Mouse (Mus musculus) forebrain, postnatal 0 days (tissue): ENCODE data around the gene Tmem14a. TPM values are rescaled to one million over a fixed set of nuclear protein-coding genes. Genes with fewer than 3 reads are reported as not detected.
"Not testable (repeated sequence)": the region's sequence is repeated elsewhere in the genome, so short reads cannot be mapped to it uniquely, and the experiment has no call there.

Experiments used
- ATAC-seq: fragments of 200-750 bp; cut with Nextera tagmentation; 2 replicates; pipeline ENCODE4 v1.8.0; 2017; ENCODE audit warnings: mild to moderate bottlenecking, moderate library complexity
- DNase-seq: peaks from one replicate; pipeline ENCODE4 v3.0.0-alpha.2; 2015
- H3K27ac ChIP-seq: fragments of 300-500 bp; sonication (generic); 2 replicates; pipeline ENCODE4 v1.5.1; 2014; ENCODE audit warnings: low read depth, mild to moderate bottlenecking, antibody characterized with exemption, low read length, moderate library complexity, mixed read lengths
- H3K27me3 ChIP-seq: fragments of 300-500 bp; sonication (generic); 2 replicates; pipeline ENCODE4 v1.6.1; 2014; ENCODE audit warnings: mild to moderate bottlenecking, low read length, mixed read lengths; ENCODE audit not compliant: insufficient read depth
- H3K36me3 ChIP-seq: fragments of 300-500 bp; sonication (generic); 2 replicates; pipeline ENCODE4 v1.6.1; 2014; ENCODE audit warnings: mild to moderate bottlenecking, moderate library complexity; ENCODE audit not compliant: insufficient read depth
- H3K4me1 ChIP-seq: fragments of 300-500 bp; sonication (generic); 2 replicates; pipeline ENCODE4 v1.6.1; 2014; ENCODE audit warnings: antibody characterized with exemption; ENCODE audit not compliant: insufficient read depth
- H3K4me2 ChIP-seq: fragments of 300-500 bp; sonication (generic); 2 replicates; pipeline ENCODE4 v1.6.1; 2014; ENCODE audit warnings: low read depth, mild to moderate bottlenecking, moderate library complexity
- H3K4me3 ChIP-seq: fragments of 300-500 bp; sonication (generic); 2 replicates; pipeline ENCODE4 v1.5.1; 2014; ENCODE audit warnings: low read depth, low read length, mixed read lengths
- H3K9ac ChIP-seq: fragments of 300-500 bp; sonication (generic); 2 replicates; pipeline ENCODE4 v1.6.1; 2014; ENCODE audit warnings: mild to moderate bottlenecking
- H3K9me3 ChIP-seq: fragments of 300-500 bp; sonication (generic); 2 replicates; pipeline ENCODE4 v1.6.1; 2016; ENCODE audit warnings: low read length
- CTCF ChIP-seq: sonication (generic); IDR thresholded peaks from 2 replicates; pipeline ENCODE4 v1.5.1; 2016; ENCODE audit warnings: antibody characterized with exemption, control low read depth, low read depth
- WGBS: fragments of 180-500 bp; shearing (Covaris S2); extraction: QIAGEN DNeasy Blood & Tissue Kit; methylation state at CpG from one replicate; pipeline ENCODE4 v1.1.7; 2014; 5-methylcytosine and 5-hydroxymethylcytosine counted together
- polyA plus RNA-seq: library from polyadenylated mRNA; unstranded; fragments of >200 nt; fragmentation: Nextera tagmentation; extraction: Ambion mirVana; gene quantifications from 2 replicates; pipeline ENCODE4 v1.2.1, GENCODE M21; 2015
- total RNA-seq: library from RNA; depleted of rRNA; stranded (reverse); fragments of >200 nt; gene quantifications from 2 replicates; pipeline ENCODE4 v1.2.3, GENCODE M21; 2014

The Tmem14a gene
- total and polyA plus RNA-seq, 2 experiments from 2014 or later, result 14.8 to 26.8 TPM

- H3K9ac ChIP-seq, result no peak overlapping the region
- H3K9me3 ChIP-seq, result no peaks in the 10 kb centered on the region
- no peak overlapping the region for H3K4me2 ChIP-seq
- ATAC-seq, result no peak
- no peaks in the 10 kb centered on the region for H3K36me3 ChIP-seq
- no peaks in the 10 kb centered on the region for H3K4me1 ChIP-seq
- H3K27ac ChIP-seq, result no peak overlapping the region
- H3K4me3 ChIP-seq, result no peak overlapping the region
- 81% methylated on average over 8 of the region's 8 CpGs for WGBS
- no peaks in the 10 kb centered on the region for H3K27me3 ChIP-seq
- no peak for TF ChIP-seq CTCF
- DNase-seq, result no peak
Measured at GRCm38 (mm10) chr1:21264747-21265146, 46.4 kb downstream of the Tmem14a start.

GRCm38 (mm10) chr1:21266766-21267165 lies 48.4 kb downstream of the Tmem14a start:
- Histone ChIP-seq H3K4me2 (no peak overlapping the region), H3K4me1 (no peaks in the 10 kb centered on the region), H3K27ac (no peak overlapping the region), H3K9me3 (no peaks in the 10 kb centered on the region), H3K36me3 (no peaks in the 10 kb centered on the region), H3K9ac (no peak overlapping the region), H3K4me3 (no peak overlapping the region), H3K27me3 (no peaks in the 10 kb centered on the region)
- no peak for TF ChIP-seq CTCF
- DNase-seq, result no peak
- 78% methylated on average over 1 of the region's 1 CpGs for WGBS
- ATAC-seq, result no peak

GRCm38 (mm10) chr1:21267466-21267865 lies 49.1 kb downstream of the Tmem14a start:
- ATAC-seq, H3K27ac ChIP-seq, DNase-seq, H3K4me1 ChIP-seq, H3K9ac ChIP-seq, H3K9me3 ChIP-seq, H3K4me2 ChIP-seq, H3K27me3 ChIP-seq, H3K4me3 ChIP-seq, H3K36me3 ChIP-seq: not testable (repeated sequence)
- 84% methylated on average over 6 of the region's 7 CpGs for WGBS

- WGBS, result 31% methylated on average over 18 of the region's 18 CpGs
- Histone ChIP-seq H3K9me3 (no peaks in the 10 kb centered on the region), H3K4me2 (peak overlapping the region; percentile 41), H3K4me1 (no peaks in the 10 kb centered on the region), H3K4me3 (peak overlapping the region; percentile 11; the same call in 1 of the 2 replicates), H3K27ac (no peak overlapping the region), H3K9ac (no peak overlapping the region), H3K27me3 (no peaks in the 10 kb centered on the region), H3K36me3 (no peaks in the 10 kb centered on the region)
- TF ChIP-seq CTCF, result peak; percentile 59
- peak; percentile 65 for ATAC-seq
- DNase-seq, result peak; percentile 55
Measured at GRCm38 (mm10) chr1:21271343-21272055, 53.1 kb downstream of the Tmem14a start.

- no peaks in the 10 kb centered on the region for H3K9me3 ChIP-seq
- WGBS, result 14% methylated on average over 14 of the region's 14 CpGs
- H3K4me1 ChIP-seq, result no peaks in the 10 kb centered on the region
- no peak overlapping the region for H3K9ac ChIP-seq
- ATAC-seq (0 out of 2 replicates have a peak, but pooled peaks have one; percentile 21), DNase-seq (peak; percentile 22)
- peak overlapping the region; percentile 41 for H3K4me2 ChIP-seq
- H3K27ac ChIP-seq, result no peak overlapping the region
- peak overlapping the region; percentile 11; the same call in 1 of the 2 replicates for H3K4me3 ChIP-seq
- no peaks in the 10 kb centered on the region for H3K36me3 ChIP-seq
- no peak for TF ChIP-seq CTCF
- H3K27me3 ChIP-seq, result no peaks in the 10 kb centered on the region
Measured at GRCm38 (mm10) chr1:21272056-21272431, 53.7 kb downstream of the Tmem14a start.

- Histone ChIP-seq H3K36me3 (no peaks in the 10 kb centered on the region), H3K4me1 (no peaks in the 10 kb centered on the region), H3K27me3 (no peaks in the 10 kb centered on the region), H3K4me3 (no peak overlapping the region), H3K27ac (no peak overlapping the region), H3K9me3 (no peaks in the 10 kb centered on the region), H3K4me2 (no peak overlapping the region), H3K9ac (no peak overlapping the region)
- ATAC-seq, result no peak
- WGBS, result 95% methylated on average over 6 of the region's 6 CpGs
- DNase-seq, result no peak
- TF ChIP-seq CTCF, result no peak
Measured at GRCm38 (mm10) chr1:21273091-21273490, 54.7 kb downstream of the Tmem14a start.

- H3K4me1 ChIP-seq, result no peaks in the 10 kb centered on the region
- H3K9ac ChIP-seq, result no peak overlapping the region
- H3K27me3 ChIP-seq, result no peaks in the 10 kb centered on the region
- H3K9me3 ChIP-seq, result no peaks in the 10 kb centered on the region
- no peak overlapping the region for H3K4me3 ChIP-seq
- TF ChIP-seq CTCF, result no peak
- no peaks in the 10 kb centered on the region for H3K36me3 ChIP-seq
- no peak overlapping the region for H3K4me2 ChIP-seq
- DNase-seq (no peak), ATAC-seq (no peak)
- WGBS, result 79% methylated on average over 2 of the region's 2 CpGs
- no peak overlapping the region for H3K27ac ChIP-seq
Measured at GRCm38 (mm10) chr1:21274437-21275040, 56.2 kb downstream of the Tmem14a start.

GRCm38 (mm10) chr1:21275366-21275765 lies 57.0 kb downstream of the Tmem14a start:
- not testable (repeated sequence) for H3K4me1 ChIP-seq, H3K9me3 ChIP-seq, H3K27ac ChIP-seq, H3K9ac ChIP-seq, H3K4me3 ChIP-seq, H3K4me2 ChIP-seq, H3K36me3 ChIP-seq, H3K27me3 ChIP-seq, DNase-seq
- 86% methylated on average over 5 of the region's 5 CpGs for WGBS
- ATAC-seq, result peak; percentile 32; the same call in 1 of the 2 replicates

GRCm38 (mm10) chr1:21276158-21276557 lies 57.8 kb downstream of the Tmem14a start:
- H3K4me2 ChIP-seq, H3K27me3 ChIP-seq, H3K27ac ChIP-seq, H3K9ac ChIP-seq, ATAC-seq, H3K4me1 ChIP-seq, H3K4me3 ChIP-seq, H3K9me3 ChIP-seq, H3K36me3 ChIP-seq, DNase-seq: not testable (repeated sequence)
- WGBS, result 25% methylated on average over 2 of the region's 2 CpGs
